Comparison of ENCODE assay signal across 23 mouse cellular contexts in the genomic region with DNA sequence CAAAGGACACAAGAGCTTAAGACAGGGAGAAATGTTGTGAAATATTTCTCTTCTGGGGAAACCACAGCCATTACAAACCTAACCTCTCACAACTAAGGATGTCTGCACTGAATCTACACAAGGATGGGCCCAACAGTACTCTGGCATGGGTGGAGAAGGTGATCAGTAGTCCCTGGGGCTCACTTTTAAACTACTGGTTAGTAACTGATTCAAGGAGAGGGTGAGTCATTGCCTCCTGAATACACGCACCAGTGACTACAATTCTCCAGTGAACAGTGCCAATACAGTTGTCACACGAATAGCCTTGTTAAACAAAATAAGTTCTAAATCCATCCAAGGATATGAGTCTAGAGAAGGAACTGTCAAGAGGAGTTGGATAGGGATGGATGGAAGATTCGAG.
"Had no signal": no experiment of that assay in that cellular context is flagged by ENCODE, and none has a peak within 500 bp of the region (broad histone marks: within the 10 kb centered on the region; RNA-seq: fewer than 3 reads in every experiment).

No protein-coding gene starts in this region.

- H3K27ac ChIP-seq: limb, embryonic 12.5 days; limb, embryonic 15.5 days; liver, embryonic 14.5 days; macrophage; midbrain, embryonic 12.5 days; midbrain, embryonic 15.5 days; neural tube, embryonic 12.5 days; neural tube, embryonic 15.5 days; stomach, postnatal 0 days had no signal

- ATAC-seq: intestine, postnatal 0 days; liver, postnatal 0 days; lung, postnatal 0 days; midbrain, embryonic 15.5 days had no signal

- H3K36me3 ChIP-seq: limb, embryonic 12.5 days; limb, embryonic 15.5 days; midbrain, embryonic 12.5 days; midbrain, embryonic 15.5 days; neural tube, embryonic 12.5 days; neural tube, embryonic 15.5 days had no signal

- H3K9ac ChIP-seq: limb, embryonic 12.5 days; limb, embryonic 15.5 days; liver, embryonic 14.5 days; liver, postnatal 0 days; lung, embryonic 14.5 days; midbrain, embryonic 12.5 days; midbrain, embryonic 15.5 days; neural tube, embryonic 12.5 days; neural tube, embryonic 15.5 days had no signal

- DNase-seq: kidney, postnatal 10 days; layer of hippocampus, postnatal 36 days; left cerebral cortex, postnatal 4 days; liver, postnatal 0 days; lung, embryonic 14.5 days; right cerebral cortex, adult 18-20 months; right cerebral cortex, postnatal 14 days; right cerebral cortex, postnatal 4 days; thymus, adult 2 months; thymus, postnatal 14 days; thymus, postnatal 4 days had no signal

- H3K9me3 ChIP-seq: limb, embryonic 12.5 days; limb, embryonic 15.5 days; midbrain, embryonic 12.5 days; midbrain, embryonic 15.5 days; neural tube, embryonic 12.5 days; neural tube, embryonic 15.5 days had no signal

- H3K4me3 ChIP-seq: limb, embryonic 12.5 days; limb, embryonic 15.5 days; midbrain, embryonic 12.5 days; midbrain, embryonic 15.5 days; neural tube, embryonic 12.5 days; neural tube, embryonic 15.5 days had no signal

- H3K4me2 ChIP-seq: limb, embryonic 12.5 days; limb, embryonic 15.5 days; liver, embryonic 11.5 days; lung, embryonic 14.5 days; midbrain, embryonic 12.5 days; midbrain, embryonic 15.5 days; neural tube, embryonic 12.5 days; neural tube, embryonic 15.5 days had no signal

- H3K27me3 ChIP-seq: limb, embryonic 12.5 days; limb, embryonic 15.5 days; midbrain, embryonic 12.5 days; midbrain, embryonic 15.5 days; neural tube, embryonic 12.5 days; neural tube, embryonic 15.5 days had no signal

- H3K4me1 ChIP-seq: limb, embryonic 12.5 days; limb, embryonic 15.5 days; midbrain, embryonic 12.5 days; midbrain, embryonic 15.5 days; neural tube, embryonic 12.5 days; neural tube, embryonic 15.5 days had no signal
